Mouse (Mus musculus) heart, embryonic 16.5 days (tissue): ENCODE data around the gene Gnas. TPM values are rescaled to one million over a fixed set of nuclear protein-coding genes. Genes with fewer than 3 reads are reported as not detected.
A peak's percentile ranks its signal among the peaks of the same experiment; 100 is the strongest.

Source experiments
- ATAC-seq: fragments of 200-750 bp; cut with Nextera tagmentation; replicated peaks from 2 replicates; pipeline ENCODE4 v1.8.0; 2017; ENCODE audit warnings: moderate number of reproducible peaks; ENCODE audit not compliant: insufficient read depth, low FRiP score; ENCODE audit errors: extremely low read depth
- H3K27ac ChIP-seq: fragments of 300-500 bp; sonication (generic); 2 replicates; pipeline ENCODE4 v1.5.1; 2014; ENCODE audit warnings: mild to moderate bottlenecking, low read length, control low read depth, moderate library complexity
- H3K27me3 ChIP-seq: fragments of 300-500 bp; sonication (generic); 2 replicates; pipeline ENCODE4 v1.6.1; 2014; ENCODE audit warnings: low read length, mixed read lengths; ENCODE audit not compliant: control insufficient read depth, insufficient read depth
- H3K36me3 ChIP-seq: fragments of 300-500 bp; sonication (generic); 2 replicates; pipeline ENCODE4 v1.6.1; 2014; ENCODE audit not compliant: control insufficient read depth, insufficient read depth
- H3K4me1 ChIP-seq: fragments of 300-500 bp; sonication (generic); 2 replicates; pipeline ENCODE4 v1.6.1; 2014; ENCODE audit warnings: low read length, mixed read lengths; ENCODE audit not compliant: control insufficient read depth, insufficient read depth
- H3K4me2 ChIP-seq: fragments of 300-500 bp; sonication (generic); 2 replicates; pipeline ENCODE4 v1.6.1; 2014; ENCODE audit warnings: low read depth, mild to moderate bottlenecking, control low read depth, low read length
- H3K4me3 ChIP-seq: fragments of 300-500 bp; sonication (generic); 2 replicates; pipeline ENCODE4 v1.5.1; 2014; ENCODE audit warnings: mild to moderate bottlenecking, control low read depth, low read length
- H3K9ac ChIP-seq: fragments of 300-500 bp; sonication (generic); 2 replicates; pipeline ENCODE4 v1.6.1; 2014; ENCODE audit warnings: low read length, control low read depth
- H3K9me3 ChIP-seq: fragments of 300-500 bp; sonication (generic); replicated peaks from 2 replicates; pipeline ENCODE4 v1.6.1; 2016; ENCODE audit warnings: low read length; ENCODE audit not compliant: control insufficient read depth
- WGBS: fragments of 180-500 bp; shearing (Covaris S2); extraction: QIAGEN DNeasy Blood & Tissue Kit; methylation state at CpG from one replicate; pipeline ENCODE4 v1.1.7; 2014; 5-methylcytosine and 5-hydroxymethylcytosine counted together
- polyA plus RNA-seq: library from polyadenylated mRNA; unstranded; fragments of >200 nt; fragmentation: Nextera tagmentation; extraction: Ambion mirVana; gene quantifications from 2 replicates; pipeline ENCODE4 v1.2.1, GENCODE M21; 2015

Gene Gnas
- polyA plus RNA-seq, 1 experiment from 2014 or later, result 1,284 TPM

- ATAC-seq, result no peak
- WGBS, result 66% methylated on average over 7 of the region's 7 CpGs
- no peak overlapping the region; the same call in 1 of the 2 replicates for H3K27ac ChIP-seq
Measured at GRCm38 (mm10) chr2:174270416-174270815, 13.7 kb upstream of the Gnas start.

GRCm38 (mm10) chr2:174271459-174271858 lies 12.7 kb upstream of the Gnas start:
- ATAC-seq, result peak; percentile 43; the same call in 1 of the 2 replicates
- WGBS, result 52% methylated on average over 6 of the region's 6 CpGs
- Histone ChIP-seq H3K4me3 (no peak overlapping the region), H3K4me1 (peaks cover 17% of the 10 kb centered on the region), H3K36me3 (peaks cover 3% of the 10 kb centered on the region; the same call in 1 of the 2 replicates), H3K4me2 (no peak overlapping the region), H3K9ac (no peak overlapping the region), H3K27me3 (no peaks in the 10 kb centered on the region), H3K9me3 (no peaks in the 10 kb centered on the region), H3K27ac (peak overlapping the region; percentile 65)

More at GRCm38 (mm10) chr2:174270416-174270815, 13.7 kb upstream of the Gnas start:
- Histone ChIP-seq H3K36me3 (peaks cover 3% of the 10 kb centered on the region; the same call in 1 of the 2 replicates), H3K4me3 (no peak overlapping the region), H3K27me3 (no peaks in the 10 kb centered on the region), H3K4me2 (no peak overlapping the region), H3K9ac (no peak overlapping the region), H3K9me3 (no peaks in the 10 kb centered on the region), H3K4me1 (peaks cover 17% of the 10 kb centered on the region)

GRCm38 (mm10) chr2:174273131-174273530 lies 11.0 kb upstream of the Gnas start:
- no peaks in the 10 kb centered on the region for H3K9me3 ChIP-seq
- H3K9ac ChIP-seq, result no peak overlapping the region
- no peaks in the 10 kb centered on the region for H3K36me3 ChIP-seq
- H3K27ac ChIP-seq, result peak overlapping the region; percentile 88
- no peaks in the 10 kb centered on the region for H3K27me3 ChIP-seq
- H3K4me1 ChIP-seq, result peaks cover 17% of the 10 kb centered on the region
- no peak overlapping the region for H3K4me3 ChIP-seq
- 73% methylated on average over 5 of the region's 5 CpGs for WGBS
- H3K4me2 ChIP-seq, result no peak overlapping the region
- ATAC-seq, result no peak

GRCm38 (mm10) chr2:174273961-174274360 lies 10.2 kb upstream of the Gnas start:
- Histone ChIP-seq H3K27me3 (no peaks in the 10 kb centered on the region), H3K9ac (no peak overlapping the region), H3K9me3 (no peaks in the 10 kb centered on the region), H3K36me3 (no peaks in the 10 kb centered on the region), H3K4me3 (no peak overlapping the region), H3K27ac (peak overlapping the region; percentile 88), H3K4me2 (peak overlapping the region; percentile 6; the same call in 1 of the 2 replicates), H3K4me1 (peaks cover 17% of the 10 kb centered on the region)
- 46% methylated on average over 2 of the region's 2 CpGs for WGBS
- peak; percentile 64 for ATAC-seq

GRCm38 (mm10) chr2:174279771-174280170 lies 4.3 kb upstream of the Gnas start:
- Histone ChIP-seq H3K9ac (no peak overlapping the region), H3K4me3 (no peak overlapping the region), H3K9me3 (peaks cover 4% of the 10 kb centered on the region), H3K4me1 (no peaks in the 10 kb centered on the region), H3K36me3 (peaks cover 24% of the 10 kb centered on the region), H3K27me3 (peaks cover 12% of the 10 kb centered on the region), H3K4me2 (no peak overlapping the region), H3K27ac (no peak overlapping the region)
- no peak for ATAC-seq
- WGBS, result 63% methylated on average over 8 of the region's 8 CpGs

GRCm38 (mm10) chr2:174283341-174283740 lies 779 bp upstream of the Gnas start:
- Histone ChIP-seq H3K27ac (no peak overlapping the region), H3K9me3 (peaks cover 21% of the 10 kb centered on the region), H3K4me1 (no peaks in the 10 kb centered on the region), H3K4me3 (peak overlapping the region; percentile 28), H3K9ac (no peak overlapping the region), H3K27me3 (peaks cover 38% of the 10 kb centered on the region), H3K36me3 (peaks cover 48% of the 10 kb centered on the region), H3K4me2 (peak overlapping the region; percentile 49)
- 53% methylated on average over 11 of the region's 11 CpGs for WGBS
- no peak for ATAC-seq

GRCm38 (mm10) chr2:174284807-174285457 lies 812 bp downstream of the Gnas start:
- Histone ChIP-seq H3K27ac (no peak overlapping the region), H3K9ac (no peak overlapping the region), H3K4me2 (peak overlapping the region; percentile 49), H3K4me1 (no peaks in the 10 kb centered on the region), H3K36me3 (peaks cover 48% of the 10 kb centered on the region), H3K4me3 (peak overlapping the region; percentile 37), H3K27me3 (peaks cover 38% of the 10 kb centered on the region), H3K9me3 (peaks cover 21% of the 10 kb centered on the region)
- no peak for ATAC-seq
- 51% methylated on average over 57 of the region's 58 CpGs for whole genome bisulfite sequencing

- peaks cover 38% of the 10 kb centered on the region for H3K27me3 ChIP-seq
- no peak overlapping the region for H3K27ac ChIP-seq
- peaks cover 21% of the 10 kb centered on the region for H3K9me3 ChIP-seq
- H3K4me1 ChIP-seq, result no peaks in the 10 kb centered on the region
- peak overlapping the region; percentile 2; the same call in 1 of the 2 replicates for H3K4me3 ChIP-seq
- ATAC-seq, result no peak
- H3K9ac ChIP-seq, result no peak overlapping the region
- WGBS, result 54% methylated on average over 34 of the region's 34 CpGs
- H3K36me3 ChIP-seq, result peaks cover 48% of the 10 kb centered on the region
- H3K4me2 ChIP-seq, result no peak overlapping the region
Measured at GRCm38 (mm10) chr2:174285921-174286470, 1.9 kb downstream of the Gnas start.

GRCm38 (mm10) chr2:174287921-174288320 lies 3.8 kb downstream of the Gnas start:
- Histone ChIP-seq H3K4me3 (no peak overlapping the region), H3K4me1 (peaks cover 15% of the 10 kb centered on the region), H3K36me3 (peaks cover 41% of the 10 kb centered on the region), H3K27me3 (peaks cover 33% of the 10 kb centered on the region), H3K4me2 (no peak overlapping the region), H3K9me3 (peaks cover 21% of the 10 kb centered on the region), H3K9ac (no peak overlapping the region), H3K27ac (no peak overlapping the region)
- WGBS, result 40% methylated on average over 7 of the region's 7 CpGs
- no peak for ATAC-seq
